Mouse (Mus musculus) bone marrow, adult 2 months (tissue): ENCODE measurements around the gene Gtpbp6. TPM values are rescaled to one million over a fixed set of nuclear protein-coding genes. Genes with fewer than 3 reads are reported as not detected.

Experiments used
- H3K27ac ChIP-seq: fragments of 200-500 bp; 2 replicates; pipeline ENCODE4 v1.5.1; 2012; ENCODE audit warnings: low read depth, mild to moderate bottlenecking, control low read depth, inconsistent platforms, low read length; ENCODE audit not compliant: control insufficient read depth, poor library complexity, insufficient read depth
- H3K4me1 ChIP-seq: fragments of 200-500 bp; 2 replicates; pipeline ENCODE4 v1.6.1; 2011; ENCODE audit warnings: low read length; ENCODE audit not compliant: control insufficient read depth, insufficient read depth
- H3K4me3 ChIP-seq: fragments of 200-500 bp; replicated peaks from 2 replicates; pipeline ENCODE3; 2011; ENCODE audit warnings: mild to moderate bottlenecking, low read depth, low read length, control low read depth; ENCODE audit not compliant: control insufficient read depth
- CTCF ChIP-seq: fragments of 200-500 bp; IDR thresholded peaks from 2 replicates; pipeline ENCODE4 v1.5.1; 2011; ENCODE audit warnings: low read length, control low read depth; ENCODE audit not compliant: control insufficient read depth, insufficient read depth
- POLR2A ChIP-seq: fragments of 200-500 bp; IDR thresholded peaks from 2 replicates; pipeline ENCODE4 v1.6.1; 2011; ENCODE audit warnings: low read depth, mild to moderate bottlenecking, control low read depth, low read length, borderline replicate concordance; ENCODE audit not compliant: control insufficient read depth
- WGBS: fragments of 180-500 bp; shearing (Covaris S2); methylation state at CpG from one replicate; pipeline ENCODE4 v1.1.7; 2018; 5-methylcytosine and 5-hydroxymethylcytosine counted together
- polyA plus RNA-seq: library from polyadenylated mRNA; stranded (reverse); fragments of >200 nt; gene quantifications from 2 replicates; pipeline ENCODE4 v1.2.4, GENCODE M21; 2011; ENCODE audit warnings: low replicate concordance; ENCODE audit not compliant: missing spikeins, insufficient read depth, insufficient read length

Gene Gtpbp6
- polyA plus RNA-seq, 1 experiment, result 70.2 TPM

- TF ChIP-seq CTCF, result no peak
- TF ChIP-seq POLR2A, result no peak
- WGBS, result 21% methylated on average over 34 of the region's 34 CpGs
Observed at GRCm38 (mm10) chr5:110101716-110102347, 6.2 kb downstream of the Gtpbp6 start.

GRCm38 (mm10) chr5:110100921-110101631, 6.9 kb downstream of the Gtpbp6 start:
- H3K27ac ChIP-seq, result no peak overlapping the region
- H3K4me3 ChIP-seq, result peak overlapping the region; percentile 41
- H3K4me1 ChIP-seq, result peaks cover 1% of the 10 kb centered on the region
- whole genome bisulfite sequencing, result 2% methylated on average over 37 of the region's 37 CpGs
- TF ChIP-seq CTCF, result no peak
- TF ChIP-seq POLR2A, result no peak

More at GRCm38 (mm10) chr5:110101716-110102347, 6.2 kb downstream of the Gtpbp6 start:
- Histone ChIP-seq H3K27ac (no peak overlapping the region; the same call in 1 of the 2 replicates), H3K4me1 (peaks cover 1% of the 10 kb centered on the region), H3K4me3 (no peak overlapping the region)

- TF ChIP-seq CTCF (no peak), POLR2A (no peak)
- Histone ChIP-seq H3K27ac (no peak within 1 kb of the TSS), H3K4me1 (peaks cover 1% of the 10 kb centered on the region), H3K4me3 (no peak within 1 kb of the TSS)
- WGBS, result 57% methylated on average over 25 of the region's 25 CpGs
Observed at GRCm38 (mm10) chr5:110099656-110100580, 8.1 kb downstream of the Gtpbp6 start, which contains the start of gene Plcxd1. TSS of gene Plcxd1 (plus strand) at chr5:110099969.

GRCm38 (mm10) chr5:110098991-110099477, 9.0 kb downstream of the Gtpbp6 start:
- Histone ChIP-seq H3K4me1 (peaks cover 1% of the 10 kb centered on the region), H3K4me3 (no peak overlapping the region), H3K27ac (no peak overlapping the region)
- WGBS, result 71% methylated on average over 1 of the region's 1 CpGs
- TF ChIP-seq POLR2A (no peak), CTCF (no peak)

- WGBS, result 1% methylated on average over 4 of the region's 4 CpGs
- H3K4me1 ChIP-seq, result no peaks in the 10 kb centered on the region; the same call in 1 of the 2 replicates
Observed at GRCm38 (mm10) chr5:110094847-110095213, 13.2 kb downstream of the Gtpbp6 start.

GRCm38 (mm10) chr5:110094030-110094846, 13.8 kb downstream of the Gtpbp6 start, which contains the start of gene Gm35315:
TSS of gene Gm35315 (minus strand) at chr5:110094420.
- no peaks in the 10 kb centered on the region; the same call in 1 of the 2 replicates for H3K4me1 ChIP-seq
- H3K4me3 ChIP-seq, result peak within 1 kb of the TSS; percentile 68
- peak within 1 kb of the TSS; percentile 71 for H3K27ac ChIP-seq
- TF ChIP-seq POLR2A (no peak), CTCF (no peak)
- WGBS, result 1% methylated on average over 25 of the region's 25 CpGs

More at GRCm38 (mm10) chr5:110094847-110095213, 13.2 kb downstream of the Gtpbp6 start:
- Histone ChIP-seq H3K27ac (no peak overlapping the region; the same call in 1 of the 2 replicates), H3K4me3 (peak overlapping the region; percentile 68)
- no peak for TF ChIP-seq POLR2A
- no peak for TF ChIP-seq CTCF

GRCm38 (mm10) chr5:110091546-110091945, 16.5 kb downstream of the Gtpbp6 start:
- TF ChIP-seq CTCF, result no peak
- no peak for TF ChIP-seq POLR2A
- Histone ChIP-seq H3K4me3 (no peak overlapping the region), H3K27ac (no peak overlapping the region), H3K4me1 (no peaks in the 10 kb centered on the region; the same call in 1 of the 2 replicates)
- 24% methylated on average over 2 of the region's 2 CpGs for WGBS

GRCm38 (mm10) chr5:110086161-110086866, 21.7 kb downstream of the Gtpbp6 start:
- TF ChIP-seq POLR2A (no peak), CTCF (no peak)
- WGBS, result 85% methylated on average over 14 of the region's 14 CpGs
- no peak overlapping the region for H3K4me3 ChIP-seq

More at GRCm38 (mm10) chr5:110086161-110086866, 21.7 kb downstream of the Gtpbp6 start:
- H3K27ac ChIP-seq, result no peak overlapping the region
- no peaks in the 10 kb centered on the region for H3K4me1 ChIP-seq
